Mouse (Mus musculus) thymus, adult 2 months (tissue): ENCODE data around the gene Eml5.
A peak's percentile ranks its signal among the peaks of the same experiment; 100 is the strongest.

Experiments used
- CTCF ChIP-seq: fragments of 200-500 bp; IDR thresholded peaks from 2 replicates; pipeline ENCODE4 v1.5.1; 2012; ENCODE audit warnings: mild to moderate bottlenecking, control low read depth, low read length, moderate library complexity, borderline replicate concordance; ENCODE audit not compliant: control insufficient read depth, poor library complexity, insufficient read depth; ENCODE audit errors: extremely low read depth
- POLR2A ChIP-seq: fragments of 200-500 bp; IDR thresholded peaks from 2 replicates; pipeline ENCODE4 v1.6.1; 2012; ENCODE audit warnings: mild to moderate bottlenecking, low read length, control low read depth, moderate library complexity; ENCODE audit not compliant: control insufficient read depth, poor library complexity, insufficient read depth; ENCODE audit errors: extremely low read depth

DNA sequence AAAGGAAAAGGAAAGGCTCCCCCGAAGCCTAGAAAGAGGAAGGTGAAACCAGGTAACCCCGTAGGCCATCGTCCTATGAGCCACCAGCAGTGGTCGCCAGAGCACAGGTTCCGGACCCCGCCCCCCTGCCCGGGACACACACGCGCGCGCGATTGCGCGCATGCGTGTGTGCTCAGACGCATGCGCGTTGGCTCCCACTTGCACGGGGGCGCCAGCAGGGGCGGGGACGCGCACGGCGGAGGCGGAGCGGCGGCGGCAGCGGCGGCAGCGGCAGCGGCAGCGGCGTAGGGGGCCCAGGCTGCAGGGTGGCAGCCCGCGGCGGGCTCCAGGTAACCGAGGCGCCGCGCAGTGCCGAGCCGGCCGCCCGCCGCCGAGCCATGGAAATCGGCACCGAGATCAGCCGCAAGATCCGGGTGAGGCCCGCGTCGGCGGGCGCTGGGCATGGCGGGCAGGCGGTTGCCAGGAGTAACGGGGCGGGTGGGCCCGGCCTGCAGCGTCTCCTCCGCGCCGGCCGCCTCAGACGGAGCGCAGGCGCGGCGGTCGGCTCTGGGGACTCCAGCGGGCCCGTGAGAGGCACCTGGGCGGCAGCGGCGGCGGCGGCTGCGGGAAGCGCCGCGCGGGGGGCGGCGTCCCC is 154.4 kb downstream of the Eml5 start, which contains the start of gene Zc3h14:
- TF ChIP-seq CTCF (peak; percentile 77; the same call in 1 of the 2 replicates), POLR2A (peak; percentile 71)
